In genomic region chr13:40987608-40988303, GRCm38 (mm10) we compare ENCODE assay signal across 6 mouse cellular contexts. TPM values are rescaled to one million over a fixed set of nuclear protein-coding genes. Genes with fewer than 3 reads are reported as not detected.
DNase-seq lines count a peak whose midpoint lies in the region; ATAC-seq and TF ChIP-seq lines count a peak whose summit lies in the region.
"Not testable (repeated sequence)": the region's sequence is repeated elsewhere in the genome, so short reads cannot be mapped to it uniquely, and the experiment has no call there.

No protein-coding gene starts in this region.

- not testable (repeated sequence) for H3K27me3 ChIP-seq in liver, embryonic 11.5 days (replicated peaks; ENCODE audit: control insufficient read depth, insufficient read depth, low read length); liver, embryonic 14.5 days (ENCODE audit: control insufficient read depth, insufficient read depth, low read length); liver, postnatal 0 days (ENCODE audit: insufficient read depth, low read length)

- peak; percentile 52 for TF ChIP-seq EP300 in liver, embryonic 14.5 days (IDR thresholded peaks at IDR 0.05; ENCODE audit: low read depth)
- TF ChIP-seq EP300 in liver, postnatal 0 days (IDR thresholded peaks at IDR 0.05; ENCODE audit: low read depth) = peak; percentile 81

- WGBS in liver, embryonic 11.5 days = 39% methylated on average over 4 of the region's 4 CpGs
- 26% methylated on average over 4 of the region's 4 CpGs for WGBS in liver, embryonic 14.5 days (ENCODE audit: insufficient replicate concordance)
- WGBS in liver, postnatal 0 days (ENCODE audit: insufficient replicate concordance) = 44% methylated on average over 4 of the region's 4 CpGs

- not testable (repeated sequence) for H3K4me1 ChIP-seq in liver, embryonic 11.5 days (replicated peaks; ENCODE audit: control insufficient read depth, insufficient read depth, low read length); liver, postnatal 0 days (ENCODE audit: insufficient read depth)
- peaks cover 6 to 12% of the 10 kb centered on the region in 2 experiments; a peak in 3 of 4 replicates for H3K4me1 ChIP-seq in liver, embryonic 14.5 days (replicated peaks; ENCODE audit: control insufficient read depth in 2 of 2, insufficient read depth in 2 of 2, low read length in 1 of 2)

- TF ChIP-seq CTCF in layer of hippocampus, adult 2 months (conservative IDR thresholded peaks at IDR 0.05) = peak; percentile 34; the same call in 1 of the 2 replicates
- TF ChIP-seq CTCF in liver, embryonic 14.5 days (IDR thresholded peaks at IDR 0.05; ENCODE audit: low read depth); liver, postnatal 0 days (IDR thresholded peaks at IDR 0.05; ENCODE audit: low read depth): not testable (repeated sequence)

- not testable (repeated sequence) for H3K9ac ChIP-seq in liver, embryonic 11.5 days (ENCODE audit: low read depth, low read length); liver, embryonic 14.5 days (replicated peaks); liver, postnatal 0 days (replicated peaks)

- ATAC-seq in erythroid progenitor cell, adult 5-6 weeks (replicated peaks; ENCODE audit: low FRiP score, poor library complexity, severe bottlenecking) = 0 out of 2 replicates have a peak, but pooled peaks have one; percentile 66
- ATAC-seq in liver, embryonic 11.5 days (replicated peaks; ENCODE audit: low FRiP score) = peak; percentile 66; the same call in 1 of the 2 replicates
- ATAC-seq in liver, embryonic 14.5 days (ENCODE audit: insufficient read depth) = peak; percentile 86
- ATAC-seq in liver, postnatal 0 days = peak; percentile 72

- not testable (repeated sequence) for H3K36me3 ChIP-seq in liver, embryonic 11.5 days (ENCODE audit: control insufficient read depth, insufficient read depth, low read length); liver, embryonic 14.5 days (replicated peaks; ENCODE audit: control insufficient read depth, insufficient read depth, low read depth); liver, postnatal 0 days (replicated peaks; ENCODE audit: insufficient read depth, low read length)

- H3K9me3 ChIP-seq in liver, embryonic 11.5 days (ENCODE audit: control insufficient read depth, low read length); liver, embryonic 14.5 days (ENCODE audit: control insufficient read depth, low read length); liver, postnatal 0 days (ENCODE audit: low read length): not testable (repeated sequence)

- peak; percentile 37 for DNase-seq in MEL-GATA-1-ER (ENCODE audit: extremely low read depth, low read depth)
- DNase-seq in layer of hippocampus, adult 2 months (ENCODE audit: low spot score in 2 of 2); liver, embryonic 11.5 days (ENCODE audit: low spot score); liver, postnatal 0 days: not testable (repeated sequence)
- DNase-seq in liver, embryonic 14.5 days (ENCODE audit: low read depth in 3 of 3, low spot score in 3 of 3) = peak in 1 of 3 experiments; percentile 33

- H3K4me2 ChIP-seq in liver, embryonic 11.5 days; liver, postnatal 0 days (ENCODE audit: low read depth, low read length): not testable (repeated sequence)
- H3K4me2 ChIP-seq in liver, embryonic 14.5 days (ENCODE audit: low read depth) = peak overlapping the region; percentile 24; the same call in 1 of the 2 replicates

- not testable (repeated sequence) for H3K27ac ChIP-seq in layer of hippocampus, adult 2 months; liver, embryonic 11.5 days (ENCODE audit: low read depth, low read length); liver, embryonic 14.5 days; liver, postnatal 0 days (ENCODE audit: low read depth)

- not testable (repeated sequence) for H3K4me3 ChIP-seq in layer of hippocampus, adult 2 months; liver, embryonic 11.5 days (ENCODE audit: low read depth, low read length); liver, embryonic 14.5 days (ENCODE audit: insufficient read depth in 1 of 2, low read depth in 2 of 2, low read length in 2 of 2); liver, postnatal 0 days (ENCODE audit: low read depth, low read length)

RNA-seq across cellular contexts. Expression of gene Pak1ip1, which starts 13.1 kb away (rescaled TPM):
- total RNA-seq in erythroid progenitor cell, adult 5-6 weeks (2015; ENCODE audit: low replicate concordance) = 46.5 and 88.0 TPM in 2 replicates
- total RNA-seq in erythroid progenitor cell, adult 5-6 weeks (2017; ENCODE audit: low replicate concordance) = 63.4 and 63.5 TPM in 2 replicates
- total RNA-seq in layer of hippocampus, adult 2 months (2021) = 10 to 100 TPM; 41.6 to 44.1 TPM
- 105 and 109 TPM in 2 replicates for polyA plus RNA-seq in liver, embryonic 11.5 days (2014; fragmentation: Nextera tagmentation; extraction: Ambion mirVana)
- 32.5 and 51.0 TPM in 2 replicates for polyA plus RNA-seq in liver, embryonic 14.5 days (2012; rRNA removed)
- 60.0 and 65.4 TPM in 2 replicates for polyA plus RNA-seq in liver, embryonic 14.5 days (2014; fragmentation: Nextera tagmentation; extraction: Ambion mirVana)
- polyA plus RNA-seq in liver, postnatal 0 days (2015; fragmentation: Nextera tagmentation; extraction: Ambion mirVana) = 43.1 and 45.8 TPM in 2 replicates

RNA-seq across cellular contexts. Expression of gene Tmem14c, which starts 28.3 kb away (rescaled TPM):
- 628 and 784 TPM in 2 replicates for total RNA-seq in erythroid progenitor cell, adult 5-6 weeks (2015; ENCODE audit: low replicate concordance)
- total RNA-seq in erythroid progenitor cell, adult 5-6 weeks (2017; ENCODE audit: low replicate concordance) = 461 and 723 TPM in 2 replicates
- total RNA-seq in layer of hippocampus, adult 2 months (2021) = 10 to 100 TPM; 55.5 to 59.4 TPM
- polyA plus RNA-seq in liver, embryonic 11.5 days (2014; fragmentation: Nextera tagmentation; extraction: Ambion mirVana) = 954 and 957 TPM in 2 replicates
- 335 and 364 TPM in 2 replicates for polyA plus RNA-seq in liver, embryonic 14.5 days (2012; rRNA removed)
- polyA plus RNA-seq in liver, embryonic 14.5 days (2014; fragmentation: Nextera tagmentation; extraction: Ambion mirVana) = 866 and 947 TPM in 2 replicates
- 383 and 408 TPM in 2 replicates for polyA plus RNA-seq in liver, postnatal 0 days (2015; fragmentation: Nextera tagmentation; extraction: Ambion mirVana)
